Mouse (Mus musculus) forebrain, embryonic 13.5 days (tissue): ENCODE results near the gene Akap8. TPM values are rescaled to one million over a fixed set of nuclear protein-coding genes. Genes with fewer than 3 reads are reported as not detected.

ENCODE experiments used
- ATAC-seq: fragments of 200-750 bp; cut with Nextera tagmentation; 2 replicates; pipeline ENCODE4 v1.8.0; 2017
- H3K27ac ChIP-seq: fragments of 300-500 bp; sonication (generic); 2 replicates; pipeline ENCODE4 v1.5.1; 2015; ENCODE audit warnings: inconsistent platforms, mild to moderate bottlenecking, moderate library complexity
- H3K27me3 ChIP-seq: fragments of 300-500 bp; sonication (generic); 2 replicates; pipeline ENCODE4 v1.6.1; 2015; ENCODE audit warnings: mild to moderate bottlenecking, inconsistent platforms
- H3K36me3 ChIP-seq: fragments of 300-500 bp; sonication (generic); 2 replicates; pipeline ENCODE4 v1.6.1; 2015; ENCODE audit warnings: mild to moderate bottlenecking, inconsistent platforms; ENCODE audit not compliant: poor library complexity, severe bottlenecking
- H3K4me1 ChIP-seq: fragments of 300-500 bp; sonication (generic); 2 replicates; pipeline ENCODE4 v1.6.1; 2015; ENCODE audit warnings: inconsistent platforms
- H3K4me2 ChIP-seq: fragments of 300-500 bp; sonication (generic); 2 replicates; pipeline ENCODE4 v1.6.1; 2015; ENCODE audit warnings: inconsistent platforms, mild to moderate bottlenecking, moderate library complexity
- H3K4me3 ChIP-seq: fragments of 300-500 bp; sonication (generic); 2 replicates; pipeline ENCODE4 v1.5.1; 2015; ENCODE audit warnings: mild to moderate bottlenecking, inconsistent platforms
- H3K9ac ChIP-seq: fragments of 300-500 bp; sonication (generic); 2 replicates; pipeline ENCODE4 v1.6.1; 2015; ENCODE audit warnings: mild to moderate bottlenecking, inconsistent platforms
- H3K9me3 ChIP-seq: fragments of 300-500 bp; sonication (generic); replicated peaks from 2 replicates; pipeline ENCODE4 v1.6.1; 2016; ENCODE audit warnings: inconsistent platforms
- WGBS: fragments of 180-500 bp; shearing (Covaris S2); methylation state at CpG from one replicate; pipeline ENCODE4 v1.1.7; 2015; 5-methylcytosine and 5-hydroxymethylcytosine counted together
- polyA plus RNA-seq: library from polyadenylated mRNA; unstranded; fragments of >200 nt; fragmentation: Nextera tagmentation; extraction: Ambion mirVana; gene quantifications from 2 replicates; pipeline ENCODE4 v1.2.1, GENCODE M21; 2015

Gene Akap8
- polyA plus RNA-seq, 1 experiment from 2014 or later = 112 TPM

DNA sequence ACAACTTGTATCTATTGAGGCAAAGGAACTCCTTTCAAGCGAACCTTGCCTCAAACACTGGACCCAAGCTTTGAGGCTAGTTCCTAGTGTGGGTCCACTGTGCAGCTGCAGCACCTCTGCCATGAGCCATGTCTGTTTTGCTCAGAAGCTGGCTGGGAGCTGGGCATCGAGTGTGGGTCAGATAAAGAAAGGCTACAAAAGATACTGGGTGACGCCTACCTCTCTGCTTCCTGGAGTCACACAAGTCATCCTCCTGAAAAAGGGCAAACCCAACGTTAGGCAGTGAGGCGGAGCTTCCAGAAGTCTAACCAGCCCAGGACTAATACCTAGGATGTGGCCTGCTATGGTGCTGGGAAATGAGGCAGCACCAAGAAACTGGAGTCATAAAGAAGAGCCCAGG, 7.1 kb downstream of the Akap8 start:
- Histone ChIP-seq H3K4me1 (peaks cover 6% of the 10 kb centered on the region), H3K27me3 (no peaks in the 10 kb centered on the region), H3K27ac (no peak overlapping the region), H3K4me3 (no peak overlapping the region), H3K36me3 (peaks cover 98% of the 10 kb centered on the region), H3K9ac (no peak overlapping the region), H3K4me2 (no peak overlapping the region), H3K9me3 (no peaks in the 10 kb centered on the region)
- no peak for ATAC-seq
- 83% methylated on average over 5 of the region's 5 CpGs for WGBS

DNA sequence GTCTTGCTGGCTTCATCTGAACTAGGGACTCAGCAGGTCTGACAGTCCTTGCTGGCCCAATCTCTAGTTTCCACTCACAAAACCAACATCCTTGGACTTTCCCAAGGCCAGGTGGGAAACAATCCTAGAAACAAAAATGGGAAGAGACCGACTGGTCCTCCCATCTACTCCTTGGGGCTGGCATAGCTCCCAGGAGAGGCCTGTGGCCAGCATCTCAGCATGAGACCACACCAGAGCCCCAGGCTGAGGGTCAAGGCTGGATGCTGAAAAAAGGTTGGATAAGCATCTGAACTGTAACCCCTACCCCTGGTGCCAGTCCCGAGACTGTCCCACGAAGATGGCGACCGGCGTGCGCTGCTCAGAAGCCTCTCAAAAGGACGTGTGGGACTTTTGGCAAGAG, 8.2 kb downstream of the Akap8 start:
- H3K9ac ChIP-seq = no peak overlapping the region
- H3K4me1 ChIP-seq = no peaks in the 10 kb centered on the region
- no peak overlapping the region for H3K27ac ChIP-seq
- no peak overlapping the region for H3K4me2 ChIP-seq
- H3K9me3 ChIP-seq = no peaks in the 10 kb centered on the region
- no peak overlapping the region for H3K4me3 ChIP-seq
- WGBS = 96% methylated on average over 8 of the region's 8 CpGs
- peaks cover 100% of the 10 kb centered on the region for H3K36me3 ChIP-seq
- no peaks in the 10 kb centered on the region for H3K27me3 ChIP-seq
- no peak for ATAC-seq

DNA sequence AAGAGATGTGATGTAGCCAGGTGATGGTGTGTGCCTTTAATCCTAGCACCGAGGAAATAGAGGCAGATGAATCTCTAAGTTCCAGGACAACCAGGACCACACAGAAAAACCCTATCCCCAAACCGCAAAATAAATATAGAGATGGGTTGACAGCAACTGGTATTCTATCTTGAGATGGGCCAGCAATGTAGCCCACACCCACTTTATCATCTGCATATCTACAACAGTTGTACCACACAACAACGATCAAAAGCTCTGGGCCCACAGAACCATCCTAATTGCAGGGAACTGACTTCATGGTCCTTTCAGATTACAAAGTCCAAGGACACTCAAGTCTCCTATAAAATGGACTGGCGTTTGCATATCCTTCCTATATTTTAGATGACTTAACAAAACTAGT, 13.1 kb downstream of the Akap8 start:
- no peak for ATAC-seq
- Histone ChIP-seq H3K27me3 (no peaks in the 10 kb centered on the region), H3K4me1 (no peaks in the 10 kb centered on the region), H3K4me2 (no peak overlapping the region), H3K9ac (no peak overlapping the region), H3K9me3 (no peaks in the 10 kb centered on the region), H3K27ac (no peak overlapping the region), H3K4me3 (no peak overlapping the region), H3K36me3 (peaks cover 100% of the 10 kb centered on the region)
- WGBS = 92% methylated on average over 4 of the region's 4 CpGs

DNA sequence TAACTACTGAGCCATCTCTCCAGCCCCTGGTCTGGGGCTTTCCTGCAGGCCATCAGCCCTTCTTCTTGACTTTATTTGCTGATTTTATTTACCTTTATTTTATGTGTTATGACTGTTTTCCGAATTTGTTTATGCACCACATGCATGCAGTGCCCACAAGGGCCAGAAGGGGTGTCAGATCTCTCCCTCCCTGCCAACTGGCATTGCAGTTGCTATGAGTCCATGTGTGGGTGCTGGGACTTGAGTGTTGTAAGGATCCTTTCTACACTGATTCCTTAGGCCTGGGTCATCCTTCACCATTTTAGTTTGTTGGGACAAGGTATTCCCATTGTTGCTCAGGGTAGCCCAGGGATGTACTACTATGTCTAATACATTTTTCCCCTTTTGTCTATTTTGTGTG, 22.9 kb downstream of the Akap8 start:
- H3K9ac ChIP-seq = no peak overlapping the region
- no peaks in the 10 kb centered on the region for H3K9me3 ChIP-seq
- no peaks in the 10 kb centered on the region for H3K27me3 ChIP-seq
- peaks cover 11% of the 10 kb centered on the region for H3K36me3 ChIP-seq
- H3K4me1 ChIP-seq = no peaks in the 10 kb centered on the region
- H3K4me3 ChIP-seq = no peak overlapping the region
- no peak overlapping the region for H3K4me2 ChIP-seq
- H3K27ac ChIP-seq = no peak overlapping the region
- WGBS = 96% methylated on average over 1 of the region's 1 CpGs
- ATAC-seq = no peak

DNA sequence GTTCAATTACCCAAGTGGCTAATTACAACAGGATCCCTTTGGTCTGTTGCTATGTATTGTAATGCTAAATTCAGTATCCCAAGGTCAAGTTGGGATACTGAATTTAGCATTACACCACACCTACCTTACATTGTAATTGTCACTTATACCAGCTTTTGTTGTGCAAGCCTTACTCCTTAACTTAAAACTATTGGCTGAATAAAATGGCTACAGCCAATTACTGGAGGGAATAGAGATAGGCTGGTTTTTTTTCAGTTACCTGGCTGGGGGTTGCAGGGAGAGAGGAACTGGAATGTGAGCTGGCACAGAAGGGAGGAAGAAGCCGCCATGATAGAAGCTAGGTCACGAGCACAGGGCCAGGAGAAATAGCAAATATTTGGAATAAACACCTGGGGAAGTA, 25.1 kb downstream of the Akap8 start:
- no peak for ATAC-seq
- Histone ChIP-seq H3K9ac (no peak overlapping the region), H3K27ac (no peak overlapping the region), H3K4me3 (no peak overlapping the region), H3K4me2 (no peak overlapping the region), H3K36me3 (0 out of 2 replicates have a peak, but pooled peaks cover under 1% of the 10 kb centered on the region), H3K9me3 (no peaks in the 10 kb centered on the region), H3K27me3 (no peaks in the 10 kb centered on the region), H3K4me1 (no peaks in the 10 kb centered on the region)
- 89% methylated on average over 2 of the region's 2 CpGs for WGBS

DNA sequence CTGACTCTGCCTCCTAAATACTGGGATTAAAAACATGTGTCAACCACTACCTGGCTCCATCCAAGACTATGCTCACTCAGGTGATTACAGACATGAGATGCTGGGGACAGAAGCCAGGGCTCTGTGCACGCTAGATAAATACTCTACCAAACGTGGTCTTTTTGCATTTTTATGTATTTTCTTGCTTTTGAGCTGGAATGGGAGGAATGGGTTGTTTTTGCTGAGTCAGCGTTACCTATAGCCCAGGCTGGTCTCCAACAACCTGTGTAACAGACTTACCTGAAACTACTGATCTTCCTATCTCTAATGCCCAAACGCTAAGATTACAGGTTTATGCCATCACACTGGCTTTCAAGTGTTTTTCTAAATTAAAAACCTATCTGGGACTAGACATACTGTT, 25.9 kb downstream of the Akap8 start:
- H3K9ac ChIP-seq = no peak overlapping the region
- H3K4me1 ChIP-seq = no peaks in the 10 kb centered on the region
- no peaks in the 10 kb centered on the region for H3K36me3 ChIP-seq
- no peak overlapping the region for H3K27ac ChIP-seq
- no peak for ATAC-seq
- H3K9me3 ChIP-seq = no peaks in the 10 kb centered on the region
- no peak overlapping the region for H3K4me3 ChIP-seq
- 85% methylated on average over 4 of the region's 4 CpGs for WGBS
- no peak overlapping the region for H3K4me2 ChIP-seq
- no peaks in the 10 kb centered on the region for H3K27me3 ChIP-seq

DNA sequence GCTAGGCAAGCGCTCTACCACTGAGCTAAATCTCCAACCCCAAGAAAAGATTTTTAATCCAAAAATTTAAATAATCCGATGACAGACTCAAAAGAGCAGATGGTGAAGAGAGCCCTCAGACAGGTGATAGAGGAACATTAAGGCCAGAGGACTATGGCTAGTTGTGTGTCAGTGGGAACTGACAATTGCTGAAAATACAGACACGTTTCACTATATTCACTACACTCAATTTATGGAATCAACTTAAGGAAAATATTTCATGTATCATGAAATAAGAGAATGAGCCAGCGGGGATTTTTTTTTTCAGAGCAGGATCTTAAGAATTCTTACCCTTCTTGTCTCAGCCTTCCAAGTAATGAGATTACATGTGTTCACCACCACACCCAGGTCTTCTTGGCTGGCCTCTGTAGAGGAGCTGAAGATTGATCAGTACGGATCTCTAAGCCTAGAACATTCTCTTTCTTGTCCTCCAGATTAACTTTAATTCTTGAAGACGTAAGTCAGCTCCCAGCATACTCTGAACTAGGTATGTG, 35.8 kb downstream of the Akap8 start:
- Histone ChIP-seq H3K4me3 (peak overlapping the region; percentile 98), H3K4me1 (peaks cover 34% of the 10 kb centered on the region), H3K27me3 (no peaks in the 10 kb centered on the region), H3K36me3 (no peaks in the 10 kb centered on the region), H3K9me3 (no peaks in the 10 kb centered on the region), H3K9ac (peak overlapping the region; percentile 96), H3K4me2 (peak overlapping the region; percentile 82), H3K27ac (peak overlapping the region; percentile 100)
- WGBS = 54% methylated on average over 6 of the region's 6 CpGs
- ATAC-seq = no peak

DNA sequence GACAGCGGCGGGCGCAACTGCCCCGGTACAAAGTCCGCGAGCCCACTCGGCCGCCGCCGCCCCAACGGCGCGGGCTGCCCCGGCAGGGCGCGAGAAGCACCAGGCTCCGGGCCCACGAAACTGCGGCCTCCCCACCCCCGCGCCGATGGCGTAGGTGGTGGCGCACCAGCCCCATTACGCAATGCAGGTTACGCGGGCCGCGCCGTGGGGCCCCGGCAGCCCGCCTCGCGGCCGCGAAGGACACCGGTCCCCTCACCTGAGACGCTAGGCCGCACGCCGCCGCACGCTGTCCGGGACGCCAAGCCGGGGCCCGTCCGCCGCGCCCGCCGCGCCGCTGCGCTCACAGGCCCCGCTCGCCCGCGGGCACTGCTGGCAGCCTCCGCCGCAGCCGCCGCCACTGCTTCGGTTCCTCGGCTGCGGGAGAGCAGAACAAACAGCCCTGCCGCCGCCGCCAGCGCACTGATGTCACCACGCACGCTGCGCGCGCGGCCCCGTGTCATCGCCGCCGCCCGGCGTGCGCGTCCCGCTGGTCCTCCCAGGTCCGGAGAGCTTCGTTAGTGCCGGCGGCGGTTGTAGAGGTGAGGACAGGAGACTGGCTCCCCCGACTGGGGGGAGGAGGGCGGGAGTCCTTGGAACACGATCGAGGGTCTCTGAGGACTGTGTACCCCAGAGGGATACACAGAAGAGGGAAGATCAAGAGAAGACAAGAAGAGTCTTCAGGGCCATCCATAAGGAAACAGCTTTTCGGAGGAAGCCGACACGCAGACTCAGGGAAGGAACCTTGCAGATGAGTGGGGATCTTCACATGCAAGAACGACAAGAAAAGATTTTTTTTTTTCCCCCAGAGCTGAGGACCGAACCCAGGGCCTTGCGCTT, 36.5 kb downstream of the Akap8 start, which contains the start of gene Brd4:
Gene Brd4 (minus strand): TSS at position 461 of the 876 bp plus-strand sequence.
- Histone ChIP-seq H3K27me3 (no peaks in the 10 kb centered on the region), H3K4me1 (peaks cover 34% of the 10 kb centered on the region), H3K36me3 (no peaks in the 10 kb centered on the region), H3K27ac (peak within 1 kb of the TSS; percentile 100), H3K4me2 (peak within 1 kb of the TSS; percentile 82), H3K9ac (peak within 1 kb of the TSS; percentile 96), H3K9me3 (no peaks in the 10 kb centered on the region), H3K4me3 (peak within 1 kb of the TSS; percentile 98)
- under 1% methylated on average over 56 of the region's 100 CpGs for WGBS
- ATAC-seq = peak; percentile 94

DNA sequence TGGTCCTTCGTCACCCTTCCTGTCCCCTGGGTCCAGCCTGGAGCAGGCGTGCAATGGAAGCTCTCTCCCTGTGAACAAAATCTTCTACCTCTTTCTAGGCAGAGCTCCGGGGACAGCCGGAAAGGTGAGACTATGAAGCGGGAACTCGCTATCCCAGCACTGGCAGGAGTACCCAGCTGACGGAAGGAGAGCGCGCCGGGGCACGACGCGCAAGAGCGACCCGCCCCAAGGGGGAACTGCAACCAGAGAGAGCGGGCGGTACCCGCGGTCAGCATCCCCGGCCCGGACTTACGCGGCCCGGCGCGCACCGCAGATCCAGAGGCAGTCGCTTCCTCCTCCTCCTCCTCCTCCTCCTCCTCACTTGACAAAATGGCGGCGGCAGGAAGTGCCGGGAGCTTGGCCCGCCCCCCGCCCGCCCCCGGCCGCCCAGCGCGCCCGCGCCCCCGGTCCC, 37.2 kb downstream of the Akap8 start:
- Histone ChIP-seq H3K9me3 (no peaks in the 10 kb centered on the region), H3K36me3 (no peaks in the 10 kb centered on the region), H3K4me1 (peaks cover 34% of the 10 kb centered on the region), H3K4me2 (peak overlapping the region; percentile 82), H3K4me3 (peak overlapping the region; percentile 98), H3K9ac (peak overlapping the region; percentile 96), H3K27ac (peak overlapping the region; percentile 100), H3K27me3 (no peaks in the 10 kb centered on the region)
- ATAC-seq = peak; percentile 71
- WGBS = 0% methylated on average over 23 of the region's 41 CpGs

DNA sequence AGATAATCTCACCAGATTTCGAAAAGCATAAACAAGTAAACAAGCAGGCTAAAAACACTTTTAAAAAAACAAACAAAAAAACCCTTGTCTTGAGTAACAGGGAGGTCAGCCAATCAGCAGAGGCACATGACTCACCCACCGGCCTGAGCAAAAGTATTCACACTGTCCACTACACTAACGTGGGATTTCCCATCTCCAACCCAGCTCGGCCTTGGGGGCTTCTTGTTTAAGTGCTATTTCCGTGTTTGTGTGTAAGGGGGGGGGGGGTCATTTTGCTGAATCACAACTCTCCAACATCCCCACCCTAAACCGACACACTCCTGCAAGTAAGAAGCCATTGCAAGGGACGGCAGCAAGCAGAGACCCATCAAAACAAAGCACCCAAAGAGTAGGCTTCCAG, 37.7 kb downstream of the Akap8 start:
- ATAC-seq = no peak
- peaks cover 34% of the 10 kb centered on the region for H3K4me1 ChIP-seq
- H3K4me3 ChIP-seq = peak overlapping the region; percentile 98
- no peaks in the 10 kb centered on the region for H3K36me3 ChIP-seq
- WGBS = 10% methylated on average over 7 of the region's 7 CpGs
- peak overlapping the region; percentile 82 for H3K4me2 ChIP-seq
- H3K27me3 ChIP-seq = no peaks in the 10 kb centered on the region
- peak overlapping the region; percentile 96 for H3K9ac ChIP-seq
- no peaks in the 10 kb centered on the region for H3K9me3 ChIP-seq
- peak overlapping the region; percentile 100 for H3K27ac ChIP-seq

DNA sequence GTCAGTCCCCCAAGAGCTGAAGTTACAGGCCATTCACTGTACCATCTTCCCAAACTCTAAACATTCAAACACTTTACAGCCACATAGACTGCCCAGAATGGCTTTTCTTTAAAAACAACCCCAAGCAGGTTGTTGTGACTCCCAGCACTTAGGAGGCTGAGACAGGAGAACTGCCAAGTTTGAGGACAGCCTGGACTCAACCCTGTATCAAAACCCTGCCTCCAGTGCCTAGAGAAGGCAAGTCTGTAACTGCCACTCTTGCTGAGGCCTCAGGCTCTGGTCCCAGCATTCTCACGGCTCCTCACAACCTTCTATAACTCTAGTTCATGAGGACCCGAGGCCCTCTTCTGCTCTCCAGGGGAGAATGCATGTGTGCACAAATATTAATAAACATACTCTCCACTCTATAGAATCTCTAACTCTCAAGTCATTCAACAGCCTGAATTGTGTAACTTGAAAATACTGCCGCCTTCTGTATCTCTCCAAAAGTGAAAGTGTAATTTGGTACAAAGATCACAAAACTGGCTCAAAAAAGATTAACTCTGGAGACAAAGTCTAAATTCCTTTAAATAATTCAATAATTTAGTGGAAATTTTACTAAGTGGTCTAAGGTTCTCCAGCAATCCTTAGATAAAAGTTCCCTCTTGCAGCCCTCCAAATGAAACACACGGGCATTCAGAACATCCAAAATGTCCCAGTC, 39.3 kb downstream of the Akap8 start:
- 87% methylated on average over 4 of the region's 4 CpGs for WGBS
- no peaks in the 10 kb centered on the region for H3K36me3 ChIP-seq
- H3K4me3 ChIP-seq = no peak overlapping the region
- peaks cover 34% of the 10 kb centered on the region for H3K4me1 ChIP-seq
- no peaks in the 10 kb centered on the region for H3K9me3 ChIP-seq
- no peak overlapping the region for H3K9ac ChIP-seq
- H3K27me3 ChIP-seq = no peaks in the 10 kb centered on the region
- no peak overlapping the region for H3K27ac ChIP-seq
- 0 out of 2 replicates have a peak overlapping the region, but pooled peaks have one; percentile 2 for H3K4me2 ChIP-seq
- ATAC-seq = no peak

DNA sequence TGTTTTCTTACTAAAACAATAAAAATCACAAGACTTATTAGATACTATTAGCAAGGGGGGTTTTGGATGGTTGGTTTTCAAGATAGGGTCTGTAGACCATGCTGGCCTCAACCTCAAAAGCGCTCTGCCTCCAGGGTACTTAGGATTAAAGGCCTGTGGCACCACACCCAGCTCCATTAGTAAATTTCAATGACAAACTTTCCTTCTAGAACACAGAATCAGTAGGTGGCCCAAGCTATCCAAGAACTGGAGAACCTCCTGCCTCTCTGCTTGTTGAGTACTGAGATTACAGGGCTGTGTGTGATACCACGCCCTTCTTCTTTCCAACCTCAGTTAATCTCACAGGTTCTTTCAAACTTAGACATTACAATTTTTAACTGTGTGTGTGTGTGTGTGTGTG, 39.9 kb downstream of the Akap8 start:
- H3K4me3 ChIP-seq = no peak overlapping the region
- no peaks in the 10 kb centered on the region for H3K9me3 ChIP-seq
- 93% methylated on average over 2 of the region's 2 CpGs for WGBS
- no peak overlapping the region for H3K4me2 ChIP-seq
- H3K27ac ChIP-seq = no peak overlapping the region
- no peaks in the 10 kb centered on the region for H3K36me3 ChIP-seq
- no peaks in the 10 kb centered on the region for H3K27me3 ChIP-seq
- ATAC-seq = no peak
- H3K9ac ChIP-seq = no peak overlapping the region
- H3K4me1 ChIP-seq = peaks cover 34% of the 10 kb centered on the region
